Mouse (Mus musculus) ES-E14 (cell line): ENCODE measurements at regions not wholly inside any gene's neighbourhood (a gene's known extent, or its start where the extent isn't known, plus 50 kb on each side); places are given as distances from the start of the nearest gene placed in this dataset.

Experiments used
- CHD2 ChIP-seq: IDR thresholded peaks from 2 replicates; pipeline ENCODE4 v1.6.1; 2014; ENCODE audit warnings: mild to moderate bottlenecking, low read depth, low read length, inconsistent platforms
- HCFC1 ChIP-seq: IDR thresholded peaks from 2 replicates; pipeline ENCODE4 v1.6.1; 2012; ENCODE audit warnings: low read length, inconsistent platforms, borderline replicate concordance; ENCODE audit not compliant: insufficient read depth
- ZNF384 ChIP-seq: IDR thresholded peaks from 2 replicates; pipeline ENCODE4 v1.6.1; 2012; ENCODE audit warnings: low read depth, low read length, inconsistent platforms

- TF ChIP-seq ZNF384, result no peak
- no peak for TF ChIP-seq HCFC1
- no peak for TF ChIP-seq CHD2
Measured at GRCm38 (mm10) chr9:69898016-69898415, 91.2 kb upstream of the Bnip2 start.
